Mouse (Mus musculus) mesoderm, embryonic 11.5 days (tissue): Measurements from ENCODE around the gene Gm4491.

Experiments
- DNase-seq: peaks from one replicate; pipeline ENCODE4 v3.0.0-alpha.2; 2012; ENCODE audit warnings: low read depth, low spot score

The Gm4491 gene

DNA sequence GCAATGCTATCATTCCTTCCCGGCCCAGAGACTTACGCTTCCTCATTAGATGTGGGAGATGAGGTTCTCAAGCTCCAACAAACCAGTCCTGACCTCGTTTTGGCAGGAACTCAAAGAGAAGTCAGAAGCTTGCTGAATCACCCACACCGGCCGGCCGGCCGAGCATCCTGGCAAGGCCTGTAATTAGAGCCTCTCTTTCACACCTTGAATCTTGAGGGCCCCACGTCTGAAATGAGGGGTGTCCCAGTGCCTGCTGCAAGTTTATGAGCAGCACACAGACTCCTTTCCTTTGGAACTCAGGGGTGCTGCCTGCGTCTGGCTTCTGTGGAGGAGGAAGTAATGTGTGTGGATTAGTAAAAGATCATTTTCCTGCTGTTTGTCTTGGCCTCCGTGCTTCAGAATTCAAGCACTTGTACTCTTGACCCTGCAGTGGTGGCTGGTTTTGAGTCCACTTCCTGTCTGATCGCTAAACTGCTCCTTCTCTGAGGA lies 31.5 kb downstream of the Gm4491 start:
- DNase-seq, result no peak

DNA sequence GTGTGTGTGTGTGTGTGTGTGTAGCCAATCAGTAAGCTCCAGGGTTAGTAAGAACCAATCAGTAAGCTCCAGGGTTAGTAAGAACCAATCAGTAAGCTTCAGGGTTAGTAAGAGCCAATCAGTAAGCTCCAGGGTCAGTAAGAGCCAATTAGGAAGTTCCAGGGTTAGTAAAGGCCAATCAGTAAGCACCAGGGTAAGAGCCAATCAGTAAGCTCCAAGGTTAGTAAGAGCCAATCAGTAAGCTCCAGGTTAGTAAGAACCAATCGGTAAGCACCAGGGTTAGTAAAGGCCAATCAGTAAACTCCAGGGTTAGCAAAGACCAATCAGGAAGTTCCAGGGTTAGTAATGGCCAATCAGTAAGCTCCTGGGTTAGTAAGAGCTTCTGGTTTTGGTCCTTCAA lies 32.8 kb downstream of the Gm4491 start:
- DNase-seq, result no peak

DNA sequence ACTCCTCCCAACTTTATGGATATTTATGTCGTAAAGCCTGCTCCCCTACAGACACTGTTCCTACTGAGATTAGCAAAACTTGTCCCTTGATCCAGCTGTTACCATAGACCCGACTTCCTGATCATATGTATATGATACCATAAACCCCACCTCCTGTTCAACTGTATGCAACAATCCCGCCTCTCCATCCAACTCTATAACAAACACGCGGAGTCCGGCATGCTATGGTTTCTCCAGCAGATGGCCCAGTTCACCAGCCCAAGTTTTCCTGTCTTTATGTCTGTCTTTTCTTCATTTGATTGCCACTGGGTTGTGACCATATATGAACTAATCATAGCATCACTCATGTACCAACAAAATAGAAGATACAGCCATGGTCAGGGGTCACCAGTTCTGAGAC lies 40.1 kb downstream of the Gm4491 start:
- DNase-seq, result no peak

DNA sequence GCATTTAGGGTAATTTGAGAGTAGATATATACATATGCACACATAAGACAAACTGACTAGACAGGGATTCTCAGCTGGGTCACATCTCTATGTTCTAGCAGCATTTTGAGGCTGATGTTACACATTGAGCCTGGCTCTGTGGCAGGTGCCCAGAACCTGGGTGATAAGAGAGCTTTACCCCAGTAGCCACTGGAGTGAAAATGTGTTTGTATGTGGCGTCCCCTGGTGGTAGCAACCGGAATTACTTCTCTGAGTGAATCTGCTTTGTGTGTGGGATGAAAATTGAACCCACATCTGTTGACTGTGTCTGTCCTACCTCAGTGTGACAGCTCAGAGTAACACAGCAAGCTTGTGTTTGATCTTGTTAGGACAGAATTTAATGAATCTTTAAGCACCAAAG lies 45.8 kb downstream of the Gm4491 start:
- peak; percentile 66 for DNase-seq

DNA sequence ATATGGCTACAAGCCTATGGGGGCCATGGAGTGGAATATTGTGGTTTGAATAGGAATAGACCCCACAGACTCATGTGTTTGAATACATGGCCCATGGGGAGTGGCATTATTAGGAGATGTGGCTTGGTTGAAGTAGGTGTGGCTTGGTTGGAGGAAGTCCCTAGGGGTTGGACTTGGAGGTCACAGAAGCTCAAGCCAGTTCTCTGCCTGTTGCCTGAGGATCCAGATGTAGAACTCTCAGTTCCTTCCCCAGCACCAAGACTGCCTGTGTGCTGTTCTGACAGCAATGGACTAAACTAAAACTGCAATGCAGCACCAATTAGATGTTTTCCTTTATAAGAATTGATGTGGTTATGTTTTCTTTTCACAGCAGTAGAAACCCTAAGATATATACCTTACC lies 49.6 kb downstream of the Gm4491 start:
- DNase-seq, result no peak
